Mouse (Mus musculus): ENCODE results near the gene Ccdc85b.

DNA sequence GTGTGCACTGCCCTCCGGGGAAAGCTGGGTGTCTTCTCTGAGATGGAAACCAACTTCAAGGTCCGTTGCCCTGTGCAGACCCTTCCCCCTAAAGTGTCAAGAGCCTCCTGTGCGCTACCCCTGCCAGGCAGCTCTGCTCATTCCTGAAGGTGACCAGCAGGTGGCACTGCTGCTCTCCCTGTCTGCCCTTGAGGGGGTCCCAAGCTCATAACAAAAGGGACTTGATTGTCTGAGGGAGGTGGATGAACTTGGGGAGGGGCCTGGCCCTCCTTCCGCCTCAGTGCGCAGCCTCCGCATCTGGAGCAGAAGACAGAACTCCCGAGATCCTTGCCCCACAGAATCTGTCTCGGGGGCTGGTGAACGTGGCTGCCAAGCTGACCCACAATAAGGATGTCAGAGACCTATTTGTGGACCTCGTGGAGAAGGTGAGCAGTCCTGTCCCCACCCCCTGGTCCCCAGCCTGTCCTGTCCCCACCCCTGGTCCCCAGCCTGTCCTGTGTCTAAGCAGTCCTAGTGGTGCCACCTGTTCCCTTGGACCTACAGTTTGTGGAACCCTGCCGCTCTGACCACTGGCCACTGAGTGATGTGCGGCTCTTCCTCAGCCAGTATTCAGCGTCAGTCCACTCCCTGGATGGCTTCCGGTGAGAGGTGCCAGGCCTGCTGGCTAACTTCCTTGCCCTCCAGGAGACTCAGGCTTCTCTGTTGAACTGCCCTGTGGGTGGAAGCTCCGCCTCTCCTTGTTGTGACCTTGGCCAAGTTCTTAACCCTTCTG, 6.3 kb upstream of the Ccdc85b start:
- peak; percentile 89 for TF ChIP-seq CTCF (IDR thresholded peaks at IDR 0.05; ENCODE audit: low read depth, low read length)
- no peak for TF ChIP-seq TAL1 (conservative IDR thresholded peaks at IDR 0.05; ENCODE audit: low read depth, low read length)
- TF ChIP-seq GATA1 (IDR thresholded peaks at IDR 0.05; ENCODE audit: borderline replicate concordance, low read length) = no peak

Measured in G1E (cell line).